Mouse (Mus musculus) kidney, embryonic 15.5 days (tissue): ENCODE results near the gene Lrba. TPM values are rescaled to one million over a fixed set of nuclear protein-coding genes. Genes with fewer than 3 reads are reported as not detected.

Experiments
- ATAC-seq: fragments of 200-750 bp; cut with Nextera tagmentation; replicated peaks from 2 replicates; pipeline ENCODE4 v1.8.0; 2017; ENCODE audit warnings: moderate TSS enrichment; ENCODE audit not compliant: low FRiP score
- H3K27ac ChIP-seq: fragments of 300-500 bp; sonication (generic); 2 replicates; pipeline ENCODE4 v1.5.1; 2015; ENCODE audit warnings: mild to moderate bottlenecking, inconsistent platforms
- H3K27me3 ChIP-seq: fragments of 300-500 bp; sonication (generic); 2 replicates; pipeline ENCODE4 v1.6.1; 2015; ENCODE audit warnings: inconsistent platforms
- H3K36me3 ChIP-seq: fragments of 300-500 bp; sonication (generic); 2 replicates; pipeline ENCODE4 v1.6.1; 2015; ENCODE audit warnings: inconsistent platforms
- H3K4me1 ChIP-seq: fragments of 300-500 bp; sonication (generic); 2 replicates; pipeline ENCODE4 v1.6.1; 2015; ENCODE audit warnings: inconsistent platforms
- H3K4me2 ChIP-seq: fragments of 300-500 bp; sonication (generic); 2 replicates; pipeline ENCODE4 v1.6.1; 2015; ENCODE audit warnings: moderate library complexity, mild to moderate bottlenecking, inconsistent platforms
- H3K4me3 ChIP-seq: fragments of 300-500 bp; sonication (generic); replicated peaks from 2 replicates; pipeline ENCODE4 v1.5.1; 2015; ENCODE audit warnings: mild to moderate bottlenecking, inconsistent platforms
- H3K9ac ChIP-seq: fragments of 300-500 bp; sonication (generic); 2 replicates; pipeline ENCODE4 v1.6.1; 2015; ENCODE audit warnings: mild to moderate bottlenecking, inconsistent platforms
- H3K9me3 ChIP-seq: fragments of 300-500 bp; sonication (generic); replicated peaks from 2 replicates; pipeline ENCODE4 v1.6.1; 2016; ENCODE audit warnings: inconsistent platforms
- WGBS: fragments of 180-500 bp; shearing (Covaris S2); methylation state at CpG from one replicate; pipeline ENCODE4 v1.1.7; 2015; ENCODE audit warnings: mixed read lengths; 5-methylcytosine and 5-hydroxymethylcytosine counted together
- polyA plus RNA-seq: library from polyadenylated mRNA; unstranded; fragments of >200 nt; fragmentation: Nextera tagmentation; extraction: Ambion mirVana; gene quantifications from 2 replicates; pipeline ENCODE4 v1.2.1, GENCODE M21; 2015

The Lrba gene
- polyA plus RNA-seq, 1 experiment from 2014 or later, result 7.6 TPM

DNA sequence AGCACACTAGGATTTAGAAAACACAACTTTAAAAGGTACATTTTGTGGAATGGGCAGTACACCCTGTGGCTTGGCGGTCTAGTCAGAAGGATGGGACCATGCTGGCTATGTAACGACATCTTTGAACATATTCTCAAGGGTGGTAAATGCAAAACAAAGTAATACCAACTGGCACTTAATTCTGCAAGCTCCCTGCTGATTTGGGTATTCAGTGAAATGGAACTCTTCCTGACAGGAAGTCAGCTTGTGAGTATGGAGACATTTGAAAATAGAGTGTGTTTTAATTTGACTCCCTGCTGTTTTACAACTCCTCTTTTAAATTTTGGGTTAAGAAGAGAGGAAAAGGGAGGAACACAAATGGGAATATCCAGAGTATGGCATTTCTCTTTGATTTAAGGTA lies 158.1 kb downstream of the Lrba start:
- WGBS, result 40% methylated on average over 2 of the region's 2 CpGs
- Histone ChIP-seq H3K9ac (no peak overlapping the region), H3K4me1 (no peaks in the 10 kb centered on the region), H3K4me3 (no peak overlapping the region), H3K27me3 (no peaks in the 10 kb centered on the region), H3K36me3 (no peaks in the 10 kb centered on the region), H3K9me3 (no peaks in the 10 kb centered on the region), H3K27ac (no peak overlapping the region), H3K4me2 (no peak overlapping the region)
- no peak for ATAC-seq

DNA sequence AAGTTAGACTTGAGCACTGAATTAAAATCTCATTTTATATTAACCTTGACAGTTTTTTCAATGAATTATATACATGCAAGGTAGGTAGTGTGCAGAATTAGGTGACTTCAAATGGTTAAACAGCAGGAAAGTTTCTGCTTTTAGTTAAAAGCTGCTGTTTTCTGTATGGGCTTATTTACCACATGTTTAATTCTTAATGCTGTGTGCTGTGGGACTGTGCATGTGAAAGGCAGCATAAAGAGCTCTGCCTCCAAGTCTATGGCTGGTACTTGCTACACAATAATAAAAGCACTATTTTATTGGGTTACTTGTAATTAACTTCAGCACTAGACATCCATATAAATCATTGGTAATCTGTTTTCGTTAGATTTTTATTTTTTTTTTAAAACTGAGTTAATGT lies 160.6 kb downstream of the Lrba start:
- H3K4me3 ChIP-seq, result no peak overlapping the region
- no peak overlapping the region for H3K27ac ChIP-seq
- H3K4me1 ChIP-seq, result no peaks in the 10 kb centered on the region
- no peak overlapping the region for H3K9ac ChIP-seq
- H3K27me3 ChIP-seq, result no peaks in the 10 kb centered on the region
- H3K4me2 ChIP-seq, result no peak overlapping the region
- no peaks in the 10 kb centered on the region for H3K36me3 ChIP-seq
- 54% methylated on average over 1 of the region's 1 CpGs for WGBS
- no peak for ATAC-seq
- no peaks in the 10 kb centered on the region for H3K9me3 ChIP-seq

DNA sequence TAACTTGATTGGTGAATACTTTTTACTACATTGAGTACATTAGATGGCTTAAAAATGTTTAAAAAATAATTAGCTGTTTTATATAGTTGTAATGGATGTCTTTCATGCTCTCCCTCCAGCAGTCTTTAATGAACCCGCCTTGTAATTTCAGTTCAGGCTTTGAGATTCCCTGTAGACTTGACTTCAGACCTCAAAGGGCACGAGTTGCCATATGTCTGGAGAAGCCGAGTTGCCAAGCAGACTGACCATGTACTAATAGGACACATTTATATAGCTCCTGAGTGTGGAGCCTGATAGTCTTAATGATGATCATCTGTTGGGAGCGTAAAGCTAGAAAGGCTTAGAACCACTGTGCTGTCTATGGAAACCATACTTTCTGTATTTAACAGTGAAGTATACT lies 161.8 kb downstream of the Lrba start:
- no peaks in the 10 kb centered on the region for H3K36me3 ChIP-seq
- no peaks in the 10 kb centered on the region for H3K27me3 ChIP-seq
- 65% methylated on average over 4 of the region's 4 CpGs for WGBS
- H3K4me2 ChIP-seq, result no peak overlapping the region
- H3K4me3 ChIP-seq, result no peak overlapping the region
- H3K4me1 ChIP-seq, result no peaks in the 10 kb centered on the region
- H3K9ac ChIP-seq, result no peak overlapping the region
- no peaks in the 10 kb centered on the region for H3K9me3 ChIP-seq
- ATAC-seq, result no peak
- H3K27ac ChIP-seq, result no peak overlapping the region

DNA sequence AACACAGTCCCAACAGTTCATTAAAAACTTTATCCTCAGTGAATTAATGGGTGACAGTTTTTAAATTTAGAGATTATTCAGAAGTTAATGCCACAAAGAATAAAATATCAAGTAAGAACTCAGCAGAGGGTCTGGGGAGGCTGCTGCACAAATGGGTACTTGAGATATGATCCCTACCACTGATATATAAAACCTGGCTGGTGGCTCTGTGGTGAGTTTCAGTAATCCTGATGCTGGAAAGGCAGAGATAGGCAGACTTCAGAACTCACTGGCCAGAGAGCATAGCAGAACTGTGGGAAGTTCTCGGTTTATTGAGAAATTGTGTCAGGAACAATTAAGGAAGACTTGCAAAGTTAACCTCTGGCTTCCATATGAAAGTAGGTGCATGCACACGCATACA lies 199.3 kb downstream of the Lrba start:
- ATAC-seq, result no peak
- Histone ChIP-seq H3K27ac (no peak overlapping the region), H3K4me3 (no peak overlapping the region), H3K4me1 (no peaks in the 10 kb centered on the region), H3K9ac (no peak overlapping the region), H3K4me2 (no peak overlapping the region), H3K27me3 (no peaks in the 10 kb centered on the region), H3K36me3 (no peaks in the 10 kb centered on the region), H3K9me3 (no peaks in the 10 kb centered on the region)
- WGBS, result 91% methylated on average over 2 of the region's 2 CpGs

DNA sequence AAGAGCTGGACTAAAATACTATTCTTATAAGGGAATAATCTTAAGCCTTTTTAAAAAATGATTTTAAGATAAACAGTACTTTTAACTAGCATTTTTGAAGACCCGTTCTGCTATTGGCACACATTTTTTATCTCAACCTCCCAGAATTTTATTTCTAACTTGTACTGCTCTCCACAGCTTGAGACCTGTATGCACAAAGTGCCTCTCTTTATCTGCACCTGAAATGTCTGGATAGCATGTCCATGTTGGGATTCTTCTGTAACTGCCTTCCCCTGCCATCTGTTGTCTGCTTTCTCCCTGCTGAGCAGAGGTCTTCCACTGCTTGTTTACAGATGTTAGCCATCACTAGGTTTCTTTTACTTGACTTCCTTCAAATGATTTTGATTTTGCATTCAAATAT lies 202.3 kb downstream of the Lrba start:
- no peaks in the 10 kb centered on the region for H3K36me3 ChIP-seq

DNA sequence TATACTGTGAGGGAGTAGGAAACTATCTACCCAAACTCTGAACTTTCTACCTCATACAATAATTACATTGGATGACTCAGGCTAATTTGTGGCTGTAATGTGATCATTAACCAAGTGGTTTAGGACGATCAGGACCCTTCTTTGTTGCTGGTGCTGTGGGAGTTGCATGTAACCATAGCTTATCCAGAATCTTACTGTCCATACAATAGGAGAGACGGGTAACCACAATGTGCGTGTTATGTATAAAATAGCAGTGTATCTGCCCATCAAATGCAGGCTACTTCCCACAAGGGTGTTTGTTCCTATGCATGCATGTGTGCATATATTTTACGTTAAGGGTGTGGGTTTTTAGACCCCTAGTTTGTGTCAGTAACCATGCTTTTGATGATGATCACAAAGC lies 219.0 kb downstream of the Lrba start:
- Histone ChIP-seq H3K36me3 (no peaks in the 10 kb centered on the region), H3K4me1 (0 out of 2 replicates have a peak, but pooled peaks cover 2% of the 10 kb centered on the region), H3K4me2 (no peak overlapping the region), H3K4me3 (no peak overlapping the region), H3K27ac (no peak overlapping the region), H3K9ac (no peak overlapping the region), H3K9me3 (no peaks in the 10 kb centered on the region), H3K27me3 (no peaks in the 10 kb centered on the region)
- WGBS, result 70% methylated on average over 4 of the region's 4 CpGs
- no peak for ATAC-seq

More for the DNA sequence above, 202.3 kb downstream of the Lrba start:
- no peaks in the 10 kb centered on the region for H3K4me1 ChIP-seq
- no peak overlapping the region for H3K4me2 ChIP-seq
- H3K9me3 ChIP-seq, result no peaks in the 10 kb centered on the region
- H3K4me3 ChIP-seq, result no peak overlapping the region
- H3K9ac ChIP-seq, result no peak overlapping the region
- 89% methylated on average over 1 of the region's 1 CpGs for WGBS
- no peak for ATAC-seq
- no peak overlapping the region for H3K27ac ChIP-seq
- H3K27me3 ChIP-seq, result no peaks in the 10 kb centered on the region

DNA sequence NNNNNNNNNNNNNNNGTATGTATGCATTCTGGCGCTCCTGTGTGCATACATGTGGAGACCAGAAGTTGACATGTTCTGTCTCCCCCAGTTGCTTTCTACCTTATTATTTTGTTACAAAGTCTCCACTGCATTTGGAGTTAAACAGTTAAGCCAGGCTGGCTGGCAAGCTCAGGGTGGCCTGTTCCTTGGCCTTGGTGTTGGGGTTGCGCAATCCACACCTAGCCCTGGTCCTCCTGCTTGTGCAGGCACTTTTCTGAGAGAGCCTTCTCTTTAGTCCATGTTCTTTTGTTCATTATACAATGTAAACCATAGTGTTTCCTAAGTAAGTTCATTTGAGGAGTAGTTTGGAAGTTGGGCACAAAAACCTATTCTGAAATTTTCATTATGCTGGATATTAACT lies 226.7 kb downstream of the Lrba start:
- no peak for ATAC-seq
- no peak overlapping the region for H3K9ac ChIP-seq

DNA sequence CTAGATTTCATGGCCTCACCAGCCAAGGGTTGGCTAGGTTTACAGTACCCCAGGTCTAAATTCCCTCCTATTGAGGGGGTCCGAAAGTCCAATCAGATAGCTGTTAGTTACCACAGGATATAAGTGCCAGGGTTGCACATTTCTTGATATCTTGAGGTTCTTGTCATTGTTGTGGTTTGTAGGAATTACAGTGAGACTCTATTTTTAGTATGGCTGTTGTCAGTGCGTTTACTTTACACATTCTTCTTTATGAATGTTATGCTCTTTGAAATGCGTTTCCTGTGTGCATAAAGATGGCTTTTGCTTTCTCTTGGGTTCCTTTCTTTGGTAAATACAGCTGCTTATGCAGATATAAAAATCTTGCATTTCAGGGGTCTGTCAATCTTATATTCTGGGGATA lies 237.1 kb downstream of the Lrba start:
- Histone ChIP-seq H3K9me3 (no peaks in the 10 kb centered on the region), H3K9ac (no peak overlapping the region), H3K27ac (no peak overlapping the region), H3K27me3 (no peaks in the 10 kb centered on the region), H3K4me1 (no peaks in the 10 kb centered on the region), H3K36me3 (no peaks in the 10 kb centered on the region), H3K4me3 (no peak overlapping the region), H3K4me2 (no peak overlapping the region)
- no peak for ATAC-seq
- WGBS, result 83% methylated on average over 3 of the region's 3 CpGs

More for the DNA sequence above, 226.7 kb downstream of the Lrba start:
- Histone ChIP-seq H3K27ac (no peak overlapping the region), H3K4me3 (no peak overlapping the region), H3K9me3 (no peaks in the 10 kb centered on the region), H3K4me1 (no peaks in the 10 kb centered on the region), H3K27me3 (no peaks in the 10 kb centered on the region), H3K36me3 (no peaks in the 10 kb centered on the region), H3K4me2 (no peak overlapping the region)
- 94% methylated on average over 2 of the region's 2 CpGs for WGBS

DNA sequence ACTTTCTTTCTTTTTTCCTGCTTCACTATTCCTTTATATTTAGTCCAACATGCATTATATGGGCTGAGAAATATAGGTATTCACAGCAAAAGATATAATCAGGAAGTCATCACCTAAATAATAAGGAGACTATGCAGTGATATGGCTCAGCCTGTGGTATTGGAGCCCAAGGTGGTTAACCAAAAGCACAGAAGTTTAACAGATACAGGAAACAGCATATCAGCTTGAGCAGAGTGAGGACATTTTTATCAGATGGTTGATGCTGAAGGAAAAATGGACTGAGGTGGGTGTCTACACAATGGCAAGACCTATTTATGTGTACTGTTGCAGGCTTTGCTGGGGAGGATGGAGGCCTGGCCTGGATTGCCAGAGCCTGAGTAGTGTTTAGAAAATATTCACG lies 265.5 kb downstream of the Lrba start:
- Histone ChIP-seq H3K4me1 (no peaks in the 10 kb centered on the region), H3K9ac (no peak overlapping the region), H3K4me3 (no peak overlapping the region), H3K27me3 (no peaks in the 10 kb centered on the region), H3K36me3 (no peaks in the 10 kb centered on the region), H3K9me3 (no peaks in the 10 kb centered on the region), H3K27ac (no peak overlapping the region), H3K4me2 (no peak overlapping the region)
- 79% methylated on average over 1 of the region's 1 CpGs for WGBS
- no peak for ATAC-seq

DNA sequence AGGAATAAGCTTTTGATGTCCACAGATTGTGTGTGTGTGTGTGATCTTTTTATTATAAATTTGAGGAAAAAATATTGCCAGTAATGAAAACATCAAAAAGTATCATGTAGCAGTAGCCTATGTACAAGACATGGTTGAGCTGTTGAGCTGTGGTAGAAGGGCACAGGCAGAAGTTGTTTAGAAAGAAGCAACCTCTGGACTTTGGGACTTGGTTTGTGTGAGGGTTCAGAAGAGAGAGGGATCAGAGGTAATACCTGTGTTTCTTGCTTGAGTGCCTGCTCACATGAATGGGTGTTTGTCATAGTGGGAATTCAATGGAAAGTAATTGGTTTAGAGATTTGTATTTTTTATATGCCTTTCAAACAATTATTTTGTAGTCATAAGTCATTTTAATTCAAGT lies 276.1 kb downstream of the Lrba start:
- Histone ChIP-seq H3K4me3 (no peak overlapping the region), H3K4me1 (no peaks in the 10 kb centered on the region), H3K9me3 (no peaks in the 10 kb centered on the region), H3K4me2 (no peak overlapping the region), H3K27me3 (no peaks in the 10 kb centered on the region), H3K9ac (no peak overlapping the region), H3K36me3 (no peaks in the 10 kb centered on the region), H3K27ac (no peak overlapping the region)
- ATAC-seq, result no peak

DNA sequence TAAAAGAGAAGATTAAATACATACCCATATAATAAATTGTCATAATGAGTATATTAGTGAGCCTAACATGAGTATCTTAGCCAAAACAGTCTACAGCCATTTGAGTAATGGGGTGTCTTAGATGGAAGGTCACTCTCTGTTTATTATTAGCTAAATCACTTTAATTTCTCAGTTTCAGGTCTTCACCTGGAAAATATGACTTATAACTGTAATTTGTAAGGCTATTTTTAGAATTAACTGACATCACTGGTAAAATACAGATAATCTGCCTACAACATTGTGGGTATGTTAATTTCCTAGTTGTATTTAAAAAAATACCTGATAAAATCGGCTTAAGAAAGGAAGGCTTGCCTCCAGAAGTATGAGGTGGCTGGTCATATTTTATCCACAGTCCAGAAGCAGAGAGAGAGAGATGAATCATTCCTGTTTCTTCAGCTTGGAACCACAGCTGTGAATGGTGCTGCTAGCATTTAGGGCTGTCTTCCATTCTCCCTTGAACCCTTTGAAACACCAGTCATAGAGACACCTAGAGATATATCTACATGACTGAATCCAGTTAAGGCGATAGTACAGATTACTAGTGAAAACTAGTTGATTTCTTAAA lies 294.1 kb downstream of the Lrba start:
- no peaks in the 10 kb centered on the region for H3K4me1 ChIP-seq
- 79% methylated on average over 2 of the region's 2 CpGs for WGBS
- no peak overlapping the region for H3K4me2 ChIP-seq
- ATAC-seq, result no peak
- no peak overlapping the region for H3K4me3 ChIP-seq
- H3K27me3 ChIP-seq, result no peaks in the 10 kb centered on the region
- no peaks in the 10 kb centered on the region for H3K9me3 ChIP-seq
- no peaks in the 10 kb centered on the region for H3K36me3 ChIP-seq
- no peak overlapping the region for H3K9ac ChIP-seq
- H3K27ac ChIP-seq, result no peak overlapping the region

DNA sequence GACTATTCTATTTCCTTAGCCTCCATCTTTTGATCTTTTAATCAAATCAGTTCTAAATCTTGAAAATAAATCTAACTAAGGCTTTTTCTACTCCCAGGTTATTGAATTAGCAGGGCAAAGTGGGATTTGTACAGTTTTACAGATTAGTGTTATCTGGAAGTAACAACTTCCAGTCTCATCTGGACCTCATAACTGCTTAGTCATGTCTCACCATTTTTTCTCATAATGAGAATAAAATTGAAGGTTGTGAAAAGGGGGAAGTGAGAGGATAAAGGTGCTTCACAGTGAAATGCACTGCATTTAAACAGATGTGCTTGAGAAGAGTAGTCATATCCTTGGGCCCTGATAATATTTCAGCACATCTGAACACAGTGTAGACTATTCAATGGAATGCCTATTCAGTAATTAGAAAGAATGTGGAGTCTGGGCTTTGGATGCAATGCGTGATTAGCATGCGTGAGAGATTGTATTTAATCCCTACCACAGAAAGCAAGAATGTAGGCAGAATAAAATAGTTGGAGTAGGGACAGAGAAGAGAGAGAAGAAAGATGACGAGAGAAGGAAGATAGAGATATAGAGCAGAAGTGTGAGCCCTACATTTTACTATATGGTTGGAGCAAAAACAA lies 298.5 kb downstream of the Lrba start:
- Histone ChIP-seq H3K27ac (no peak overlapping the region), H3K4me1 (no peaks in the 10 kb centered on the region), H3K9ac (no peak overlapping the region), H3K4me2 (no peak overlapping the region), H3K4me3 (no peak overlapping the region), H3K27me3 (no peaks in the 10 kb centered on the region), H3K9me3 (no peaks in the 10 kb centered on the region), H3K36me3 (no peaks in the 10 kb centered on the region)
- ATAC-seq, result no peak
- 95% methylated on average over 3 of the region's 3 CpGs for WGBS
